Mouse (Mus musculus) forebrain, embryonic 12.5 days (tissue): ENCODE results near the gene Olfr420. TPM values are rescaled to one million over a fixed set of nuclear protein-coding genes. Genes with fewer than 3 reads are reported as not detected.

Source experiments
- ATAC-seq: fragments of 200-750 bp; cut with Nextera tagmentation; 2 replicates; pipeline ENCODE4 v1.8.0; 2017; ENCODE audit warnings: moderate TSS enrichment; ENCODE audit not compliant: low FRiP score
- H3K27ac ChIP-seq: fragments of 300-500 bp; sonication (generic); 2 replicates; pipeline ENCODE4 v1.5.1; 2016; ENCODE audit warnings: mild to moderate bottlenecking
- H3K27me3 ChIP-seq: fragments of 300-500 bp; sonication (generic); 2 replicates; pipeline ENCODE4 v1.6.1; 2016; ENCODE audit warnings: mild to moderate bottlenecking
- H3K36me3 ChIP-seq: fragments of 300-500 bp; sonication (generic); replicated peaks from 2 replicates; pipeline ENCODE4 v1.6.1; 2016; ENCODE audit warnings: mild to moderate bottlenecking
- H3K4me1 ChIP-seq: fragments of 300-500 bp; sonication (generic); 2 replicates; pipeline ENCODE4 v1.6.1; 2016
- H3K4me2 ChIP-seq: fragments of 300-500 bp; sonication (generic); 2 replicates; pipeline ENCODE4 v1.6.1; 2016; ENCODE audit warnings: mild to moderate bottlenecking, moderate library complexity
- H3K4me3 ChIP-seq: fragments of 300-500 bp; sonication (generic); replicated peaks from 2 replicates; pipeline ENCODE4 v1.5.1; 2016; ENCODE audit warnings: mild to moderate bottlenecking
- H3K9ac ChIP-seq: fragments of 300-500 bp; sonication (generic); 2 replicates; pipeline ENCODE4 v1.6.1; 2016; ENCODE audit warnings: mild to moderate bottlenecking
- H3K9me3 ChIP-seq: fragments of 300-500 bp; sonication (generic); 2 replicates; pipeline ENCODE4 v1.6.1; 2016
- WGBS: fragments of 180-500 bp; shearing (Covaris S2); methylation state at CpG from one replicate; pipeline ENCODE4 v1.1.7; 2016; 5-methylcytosine and 5-hydroxymethylcytosine counted together
- polyA plus RNA-seq: library from polyadenylated mRNA; unstranded; fragments of >200 nt; fragmentation: Nextera tagmentation; extraction: Ambion mirVana; gene quantifications from 2 replicates; pipeline ENCODE4 v1.2.1, GENCODE M21; 2016

Olfr420 gene
- polyA plus RNA-seq, 1 experiment from 2014 or later = not detected

DNA sequence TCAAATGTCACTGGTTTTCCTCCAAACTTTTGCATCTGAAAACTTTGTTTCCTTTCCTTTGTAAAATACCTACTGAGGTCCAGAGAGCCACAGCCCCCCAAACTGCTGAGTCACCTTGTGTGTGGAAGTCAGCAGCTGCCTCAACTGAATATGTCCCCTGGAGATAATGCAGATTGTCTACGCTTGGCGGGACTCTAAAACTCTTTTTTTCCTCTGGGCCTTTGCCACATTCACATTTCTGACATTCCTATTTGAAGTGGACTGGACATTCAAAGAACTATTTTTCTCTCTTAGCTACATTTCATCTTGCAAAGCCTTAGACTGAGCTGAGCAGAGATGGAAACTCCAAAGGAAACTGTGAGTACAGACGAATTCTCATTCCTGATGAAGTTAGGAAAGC, 17.2 kb downstream of the Olfr420 start, which contains the start of gene Spta1:
TSS of gene Spta1 (plus strand) at position 172 of the 400 bp plus-strand sequence.
- no peak for ATAC-seq

DNA sequence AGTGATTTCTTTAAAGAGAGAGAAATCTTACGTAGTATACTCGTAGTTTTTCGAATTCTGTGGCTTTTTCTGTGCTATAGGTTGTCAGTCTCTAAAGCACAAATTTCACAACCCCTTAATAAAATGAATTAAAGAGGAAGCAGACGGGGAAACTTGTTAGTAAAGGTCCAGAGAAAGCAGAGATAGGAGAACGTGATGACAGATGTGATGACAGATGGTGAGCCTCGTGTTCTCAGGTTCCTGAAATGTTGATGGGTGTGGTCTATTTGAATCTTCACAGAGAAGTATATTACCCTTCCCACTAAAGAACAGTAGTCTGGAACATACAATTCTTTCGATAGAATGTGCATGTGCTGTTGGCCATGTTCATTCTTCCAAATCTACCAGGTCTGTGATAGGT, 49.3 kb downstream of the Olfr420 start:
- no peak overlapping the region for H3K4me2 ChIP-seq
- no peak overlapping the region for H3K9ac ChIP-seq
- ATAC-seq = no peak
- H3K36me3 ChIP-seq = no peaks in the 10 kb centered on the region
- WGBS = 87% methylated on average over 7 of the region's 7 CpGs
- no peaks in the 10 kb centered on the region for H3K27me3 ChIP-seq
- no peaks in the 10 kb centered on the region for H3K4me1 ChIP-seq
- H3K4me3 ChIP-seq = no peak overlapping the region
- no peaks in the 10 kb centered on the region for H3K9me3 ChIP-seq
- H3K27ac ChIP-seq = no peak overlapping the region

More for the DNA sequence above, 17.2 kb downstream of the Olfr420 start, which contains the start of gene Spta1:
- H3K27ac ChIP-seq = no peak within 1 kb of the TSS
- 19% methylated on average over 3 of the region's 3 CpGs for WGBS
- H3K36me3 ChIP-seq = no peaks in the 10 kb centered on the region
- no peak within 1 kb of the TSS for H3K9ac ChIP-seq
- 0 out of 2 replicates have a peak, but pooled peaks cover 3% of the 10 kb centered on the region for H3K4me1 ChIP-seq
- H3K9me3 ChIP-seq = no peaks in the 10 kb centered on the region
- no peaks in the 10 kb centered on the region for H3K27me3 ChIP-seq
- no peak within 1 kb of the TSS for H3K4me2 ChIP-seq
- no peak within 1 kb of the TSS for H3K4me3 ChIP-seq

Other genes starting within 250 kb of the Olfr420 start
- 0.13 and 0.18 TPM in 2 replicates for gene Ifi211, start 242.6 kb upstream of the Olfr420 start, polyA plus RNA-seq
- gene Mndal, start 213.1 kb upstream of the Olfr420 start, polyA plus RNA-seq = 0.35 and 0.36 TPM in 2 replicates
- gene Ifi203, start 213.0 kb upstream of the Olfr420 start, polyA plus RNA-seq = 0.17 and 0.21 TPM in 2 replicates
- not detected in 2 replicates for gene Ifi202b, start 172.9 kb upstream of the Olfr420 start, polyA plus RNA-seq
- gene Ifi205, start 123.8 kb upstream of the Olfr420 start, polyA plus RNA-seq = not detected in 2 replicates
- 0.08 TPM in 1 of 2 replicates, not detected in the other for gene Olfr433, start 114.9 kb upstream of the Olfr420 start, polyA plus RNA-seq
- gene Olfr432, start 106.4 kb upstream of the Olfr420 start, polyA plus RNA-seq = not detected in 2 replicates
- 0.21 TPM in 1 of 2 replicates, not detected in the other for gene Olfr430, start 89.0 kb upstream of the Olfr420 start, polyA plus RNA-seq
- gene Olfr429, start 71.3 kb upstream of the Olfr420 start, polyA plus RNA-seq = not detected in 2 replicates
- gene Olfr427, start 58.7 kb upstream of the Olfr420 start, polyA plus RNA-seq = not detected in 2 replicates
- gene Olfr231, start 34.5 kb upstream of the Olfr420 start, polyA plus RNA-seq = 0.95 and 0.99 TPM in 2 replicates
- 0.12 TPM in 1 of 2 replicates, not detected in the other for gene Olfr424, start 24.1 kb upstream of the Olfr420 start, polyA plus RNA-seq
- gene Spta1, start 17.1 kb downstream of the Olfr420 start, polyA plus RNA-seq = 0.88 and 1.1 TPM in 2 replicates
- gene Olfr419, start 96.4 kb downstream of the Olfr420 start, polyA plus RNA-seq = not detected in 2 replicates
- not detected in 2 replicates for gene Mptx1, start 174.9 kb downstream of the Olfr420 start, polyA plus RNA-seq
- gene Olfr417, start 209.5 kb downstream of the Olfr420 start, polyA plus RNA-seq = not detected in 2 replicates
- not detected in 2 replicates for gene Olfr248, start 235.4 kb downstream of the Olfr420 start, polyA plus RNA-seq